Mouse (Mus musculus): ENCODE results near the gene Yy1.

DNA sequence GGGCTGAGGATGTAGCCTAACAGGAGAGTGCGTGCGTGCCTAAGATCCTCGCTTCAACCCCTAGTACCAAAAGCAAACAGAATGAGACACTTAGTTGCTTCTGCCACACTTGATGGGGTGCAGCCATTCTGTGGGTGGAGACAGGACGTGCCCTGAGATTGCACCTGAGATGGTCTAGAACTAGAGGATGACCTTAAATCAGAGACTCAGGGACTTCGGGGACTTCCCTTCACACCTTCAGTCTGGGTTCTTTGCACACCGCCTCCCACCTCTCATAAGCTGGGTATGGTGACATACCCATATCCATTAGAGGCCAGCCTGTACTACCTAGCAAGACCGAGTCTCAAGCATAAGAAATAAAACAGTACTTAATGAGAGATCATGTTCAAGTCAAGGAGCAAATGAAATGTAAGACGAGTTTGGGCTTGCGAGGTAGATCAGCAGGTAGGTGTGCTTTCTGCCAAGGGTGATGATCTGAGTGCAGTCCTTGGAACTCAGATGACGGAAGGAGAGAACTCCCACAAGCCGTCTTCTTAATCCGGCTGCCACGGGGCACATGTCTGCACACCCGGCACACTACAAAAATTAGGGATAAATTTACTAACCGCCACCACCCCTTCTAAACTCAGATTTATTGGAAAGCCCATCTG lies 31.6 kb downstream of the Yy1 start:
- no peak for TF ChIP-seq GATA1 (IDR thresholded peaks at IDR 0.05; ENCODE audit: borderline replicate concordance, low read length)
- no peak for TF ChIP-seq FLI1 (IDR thresholded peaks at IDR 0.05; ENCODE audit: low read length)

All from megakaryocyte, embryonic 14.5 days (primary cell).